Mouse (Mus musculus) bone marrow, adult 2 months (tissue): ENCODE results near the gene Sfxn2. TPM values are rescaled to one million over a fixed set of nuclear protein-coding genes. Genes with fewer than 3 reads are reported as not detected.

Source experiments
- H3K27ac ChIP-seq: fragments of 200-500 bp; 2 replicates; pipeline ENCODE4 v1.5.1; 2012; ENCODE audit warnings: low read depth, mild to moderate bottlenecking, control low read depth, inconsistent platforms, low read length; ENCODE audit not compliant: control insufficient read depth, poor library complexity, insufficient read depth
- H3K4me1 ChIP-seq: fragments of 200-500 bp; 2 replicates; pipeline ENCODE4 v1.6.1; 2011; ENCODE audit warnings: low read length; ENCODE audit not compliant: control insufficient read depth, insufficient read depth
- H3K4me3 ChIP-seq: fragments of 200-500 bp; replicated peaks from 2 replicates; pipeline ENCODE3; 2011; ENCODE audit warnings: mild to moderate bottlenecking, low read depth, low read length, control low read depth; ENCODE audit not compliant: control insufficient read depth
- CTCF ChIP-seq: fragments of 200-500 bp; IDR thresholded peaks from 2 replicates; pipeline ENCODE4 v1.5.1; 2011; ENCODE audit warnings: low read length, control low read depth; ENCODE audit not compliant: control insufficient read depth, insufficient read depth
- POLR2A ChIP-seq: fragments of 200-500 bp; IDR thresholded peaks from 2 replicates; pipeline ENCODE4 v1.6.1; 2011; ENCODE audit warnings: low read depth, mild to moderate bottlenecking, control low read depth, low read length, borderline replicate concordance; ENCODE audit not compliant: control insufficient read depth
- WGBS: fragments of 180-500 bp; shearing (Covaris S2); methylation state at CpG from one replicate; pipeline ENCODE4 v1.1.7; 2018; 5-methylcytosine and 5-hydroxymethylcytosine counted together
- polyA plus RNA-seq: library from polyadenylated mRNA; stranded (reverse); fragments of >200 nt; gene quantifications from 2 replicates; pipeline ENCODE4 v1.2.4, GENCODE M21; 2011; ENCODE audit warnings: low replicate concordance; ENCODE audit not compliant: missing spikeins, insufficient read depth, insufficient read length

The Sfxn2 gene
- polyA plus RNA-seq, 1 experiment: 9.4 TPM

- H3K4me1 ChIP-seq: peaks cover 1% of the 10 kb centered on the region
- H3K4me3 ChIP-seq: no peak overlapping the region
- no peak overlapping the region for H3K27ac ChIP-seq
- no peak for TF ChIP-seq CTCF
- no peak for TF ChIP-seq POLR2A
- WGBS: 81% methylated on average over 12 of the region's 12 CpGs
Measured at GRCm38 (mm10) chr19:46646041-46646481, 72.9 kb downstream of the Sfxn2 start.

- H3K4me3 ChIP-seq: no peak overlapping the region
- H3K4me1 ChIP-seq: peaks cover 1% of the 10 kb centered on the region
- H3K27ac ChIP-seq: no peak overlapping the region
- 62% methylated on average over 3 of the region's 3 CpGs for WGBS
- no peak for TF ChIP-seq CTCF
- TF ChIP-seq POLR2A: no peak
Measured at GRCm38 (mm10) chr19:46647254-46647653, 74.1 kb downstream of the Sfxn2 start.

Other genes with a start within 250 kb of the Sfxn2 start
- 1.1 and 4.8 TPM in 2 replicates for gene Psd, start 246.2 kb upstream of the Sfxn2 start, polyA plus RNA-seq
- gene Fbxl15, start 245.2 kb upstream of the Sfxn2 start, polyA plus RNA-seq: 1.2 and 3.0 TPM in 2 replicates
- gene Cuedc2, start 234.7 kb upstream of the Sfxn2 start, polyA plus RNA-seq: 74.9 and 161 TPM in 2 replicates
- gene Mfsd13a, start 232.2 kb upstream of the Sfxn2 start, polyA plus RNA-seq: 5.1 and 14.9 TPM in 2 replicates
- gene 2310034G01Rik, start 223.1 kb upstream of the Sfxn2 start, polyA plus RNA-seq: 1.1 TPM in 1 of 2 replicates, not detected in the other
- 40.3 and 53.5 TPM in 2 replicates for gene Actr1a, start 177.6 kb upstream of the Sfxn2 start, polyA plus RNA-seq
- gene Sufu, start 176.5 kb upstream of the Sfxn2 start, polyA plus RNA-seq: 5.3 and 6.3 TPM in 2 replicates
- gene Trim8, start 71.7 kb upstream of the Sfxn2 start, polyA plus RNA-seq: 13.9 and 25.9 TPM in 2 replicates
- gene Arl3, start 167 bp upstream of the Sfxn2 start, polyA plus RNA-seq: 14.0 and 18.3 TPM in 2 replicates
- 15.8 and 29.3 TPM in 2 replicates for gene Wbp1l, start 25.7 kb downstream of the Sfxn2 start, polyA plus RNA-seq
- not detected in 2 replicates for gene Cyp17a1, start 99.8 kb downstream of the Sfxn2 start, polyA plus RNA-seq
- 4.0 and 6.2 TPM in 2 replicates for gene Borcs7, start 116.5 kb downstream of the Sfxn2 start, polyA plus RNA-seq
- 3.9 and 8.5 TPM in 2 replicates for gene As3mt, start 134.1 kb downstream of the Sfxn2 start, polyA plus RNA-seq
- 5.7 and 10.5 TPM in 2 replicates for gene Cnnm2, start 188.2 kb downstream of the Sfxn2 start, polyA plus RNA-seq